Mouse (Mus musculus) liver, embryonic 13.5 days (tissue): ENCODE results near the gene Cfdp1. TPM values are rescaled to one million over a fixed set of nuclear protein-coding genes. Genes with fewer than 3 reads are reported as not detected.

ENCODE experiments used
- ATAC-seq: fragments of 200-750 bp; cut with Nextera tagmentation; 2 replicates; pipeline ENCODE4 v1.8.0; 2017; ENCODE audit warnings: low read depth, mild to moderate bottlenecking, moderate number of reproducible peaks, moderate library complexity
- DNase-seq: peaks from one replicate; pipeline ENCODE4 v3.0.0; 2022
- H3K27ac ChIP-seq: fragments of 300-500 bp; sonication (generic); 2 replicates; pipeline ENCODE4 v1.5.1; 2015; ENCODE audit warnings: moderate library complexity, mild to moderate bottlenecking, inconsistent platforms
- H3K27me3 ChIP-seq: fragments of 300-500 bp; sonication (generic); 2 replicates; pipeline ENCODE4 v1.6.1; 2015; ENCODE audit warnings: mild to moderate bottlenecking, inconsistent platforms
- H3K36me3 ChIP-seq: fragments of 300-500 bp; sonication (generic); 2 replicates; pipeline ENCODE4 v1.6.1; 2015; ENCODE audit warnings: mild to moderate bottlenecking, inconsistent platforms
- H3K4me1 ChIP-seq: fragments of 300-500 bp; sonication (generic); replicated peaks from 2 replicates; pipeline ENCODE4 v1.6.1; 2015; ENCODE audit warnings: inconsistent platforms
- H3K4me2 ChIP-seq: fragments of 300-500 bp; sonication (generic); 2 replicates; pipeline ENCODE4 v1.6.1; 2015; ENCODE audit warnings: inconsistent platforms, mild to moderate bottlenecking, moderate library complexity
- H3K4me3 ChIP-seq: fragments of 300-500 bp; sonication (generic); replicated peaks from 2 replicates; pipeline ENCODE4 v1.5.1; 2015; ENCODE audit warnings: mild to moderate bottlenecking, inconsistent platforms
- H3K9ac ChIP-seq: fragments of 300-500 bp; sonication (generic); 2 replicates; pipeline ENCODE4 v1.6.1; 2015; ENCODE audit warnings: mild to moderate bottlenecking, inconsistent platforms
- H3K9me3 ChIP-seq: fragments of 300-500 bp; sonication (generic); replicated peaks from 2 replicates; pipeline ENCODE4 v1.6.1; 2016; ENCODE audit warnings: inconsistent platforms
- WGBS: fragments of 180-500 bp; shearing (Covaris S2); methylation state at CpG from one replicate; pipeline ENCODE4 v1.1.7; 2015; ENCODE audit not compliant: insufficient replicate concordance; 5-methylcytosine and 5-hydroxymethylcytosine counted together
- polyA plus RNA-seq: library from polyadenylated mRNA; unstranded; fragments of >200 nt; fragmentation: Nextera tagmentation; extraction: Ambion mirVana; gene quantifications from 2 replicates; pipeline ENCODE4 v1.2.1, GENCODE M21; 2015

Cfdp1 gene
- polyA plus RNA-seq, 1 experiment from 2014 or later = 113 TPM

- no peak overlapping the region for H3K4me2 ChIP-seq
- no peak overlapping the region for H3K27ac ChIP-seq
- H3K4me1 ChIP-seq = peaks cover 62% of the 10 kb centered on the region
- ATAC-seq (no peak), DNase-seq (no peak)
- peaks cover 91% of the 10 kb centered on the region for H3K27me3 ChIP-seq
- H3K9ac ChIP-seq = no peak overlapping the region
- H3K36me3 ChIP-seq = no peaks in the 10 kb centered on the region
- H3K9me3 ChIP-seq = no peaks in the 10 kb centered on the region
- 33% methylated on average over 7 of the region's 7 CpGs for WGBS
- no peak overlapping the region for H3K4me3 ChIP-seq
Measured at GRCm38 (mm10) chr8:111739604-111740003, 114.5 kb downstream of the Cfdp1 start.

- no peak for ATAC-seq
Measured at GRCm38 (mm10) chr8:111738867-111739266, 115.2 kb downstream of the Cfdp1 start.

GRCm38 (mm10) chr8:111736321-111736720 lies 117.8 kb downstream of the Cfdp1 start:
- H3K4me1 ChIP-seq = peaks cover 66% of the 10 kb centered on the region
- H3K36me3 ChIP-seq = no peaks in the 10 kb centered on the region
- H3K9me3 ChIP-seq = no peaks in the 10 kb centered on the region
- no peak overlapping the region for H3K27ac ChIP-seq
- H3K9ac ChIP-seq = no peak overlapping the region
- no peak overlapping the region for H3K4me3 ChIP-seq
- H3K4me2 ChIP-seq = no peak overlapping the region
- ATAC-seq (no peak), DNase-seq (no peak)
- 35% methylated on average over 7 of the region's 7 CpGs for WGBS
- H3K27me3 ChIP-seq = peaks cover 91% of the 10 kb centered on the region

More at GRCm38 (mm10) chr8:111738867-111739266, 115.2 kb downstream of the Cfdp1 start:
- DNase-seq = no peak
- peaks cover 91% of the 10 kb centered on the region for H3K27me3 ChIP-seq
- H3K27ac ChIP-seq = no peak overlapping the region
- 57% methylated on average over 6 of the region's 6 CpGs for WGBS
- H3K4me3 ChIP-seq = no peak overlapping the region
- H3K4me1 ChIP-seq = peaks cover 60% of the 10 kb centered on the region
- H3K9ac ChIP-seq = no peak overlapping the region
- no peaks in the 10 kb centered on the region for H3K9me3 ChIP-seq
- no peak overlapping the region for H3K4me2 ChIP-seq
- H3K36me3 ChIP-seq = no peaks in the 10 kb centered on the region

GRCm38 (mm10) chr8:111735791-111736190 lies 118.3 kb downstream of the Cfdp1 start:
- H3K4me1 ChIP-seq = peaks cover 66% of the 10 kb centered on the region
- peaks cover 91% of the 10 kb centered on the region for H3K27me3 ChIP-seq
- no peak overlapping the region for H3K9ac ChIP-seq
- no peaks in the 10 kb centered on the region for H3K9me3 ChIP-seq
- WGBS = 36% methylated on average over 4 of the region's 4 CpGs
- H3K4me3 ChIP-seq = no peak overlapping the region
- no peak overlapping the region for H3K4me2 ChIP-seq
- DNase-seq = no peak
- no peak overlapping the region for H3K27ac ChIP-seq
- ATAC-seq = no peak
- no peaks in the 10 kb centered on the region for H3K36me3 ChIP-seq

GRCm38 (mm10) chr8:111735335-111735761 lies 118.7 kb downstream of the Cfdp1 start:
- Histone ChIP-seq H3K9ac (no peak overlapping the region), H3K9me3 (no peaks in the 10 kb centered on the region), H3K27ac (0 out of 2 replicates have a peak overlapping the region, but pooled peaks have one; percentile 7), H3K4me2 (no peak overlapping the region), H3K4me3 (no peak overlapping the region), H3K4me1 (peaks cover 66% of the 10 kb centered on the region), H3K36me3 (no peaks in the 10 kb centered on the region), H3K27me3 (peaks cover 91% of the 10 kb centered on the region)
- DNase-seq (no peak), ATAC-seq (no peak)
- 36% methylated on average over 8 of the region's 8 CpGs for whole genome bisulfite sequencing

- ATAC-seq = no peak
- peaks cover 92% of the 10 kb centered on the region for H3K27me3 ChIP-seq
- H3K9me3 ChIP-seq = no peaks in the 10 kb centered on the region
- 39% methylated on average over 6 of the region's 6 CpGs for WGBS
- H3K27ac ChIP-seq = peak overlapping the region; percentile 20; the same call in 1 of the 2 replicates
- peaks cover 65% of the 10 kb centered on the region for H3K4me1 ChIP-seq
- no peak overlapping the region for H3K4me2 ChIP-seq
- H3K9ac ChIP-seq = no peak overlapping the region
- no peak for DNase-seq
- H3K36me3 ChIP-seq = no peaks in the 10 kb centered on the region
- no peak overlapping the region for H3K4me3 ChIP-seq
Measured at GRCm38 (mm10) chr8:111734244-111734960, 119.7 kb downstream of the Cfdp1 start.

- peaks cover 70% of the 10 kb centered on the region for H3K4me1 ChIP-seq
- H3K36me3 ChIP-seq = no peaks in the 10 kb centered on the region
- no peak overlapping the region for H3K9ac ChIP-seq
- ATAC-seq (no peak), DNase-seq (no peak)
- H3K27me3 ChIP-seq = peaks cover 91% of the 10 kb centered on the region
- no peak overlapping the region for H3K4me3 ChIP-seq
- peak overlapping the region; percentile 60 for H3K27ac ChIP-seq
- H3K4me2 ChIP-seq = no peak overlapping the region
- 16% methylated on average over 5 of the region's 5 CpGs for WGBS
- H3K9me3 ChIP-seq = no peaks in the 10 kb centered on the region
Measured at GRCm38 (mm10) chr8:111733581-111734243, 120.4 kb downstream of the Cfdp1 start.

GRCm38 (mm10) chr8:111732406-111733085 lies 121.5 kb downstream of the Cfdp1 start:
- no peaks in the 10 kb centered on the region for H3K9me3 ChIP-seq
- ATAC-seq (no peak), DNase-seq (no peak)
- H3K27me3 ChIP-seq = peaks cover 95% of the 10 kb centered on the region
- peak overlapping the region; percentile 67 for H3K4me3 ChIP-seq
- H3K4me1 ChIP-seq = peaks cover 81% of the 10 kb centered on the region
- H3K27ac ChIP-seq = peak overlapping the region; percentile 60
- no peak overlapping the region; the same call in 1 of the 2 replicates for H3K9ac ChIP-seq
- WGBS = 24% methylated on average over 10 of the region's 10 CpGs
- H3K4me2 ChIP-seq = peak overlapping the region; percentile 88
- no peaks in the 10 kb centered on the region for H3K36me3 ChIP-seq

- WGBS = under 1% methylated on average over 26 of the region's 41 CpGs
- peak overlapping the region; percentile 67 for H3K4me3 ChIP-seq
- peak; percentile 90 for ATAC-seq
- H3K27me3 ChIP-seq = peaks cover 96% of the 10 kb centered on the region
- H3K9me3 ChIP-seq = no peaks in the 10 kb centered on the region
- peak overlapping the region; percentile 88 for H3K4me2 ChIP-seq
- H3K27ac ChIP-seq = peak overlapping the region; percentile 60
- peak; percentile 95 for DNase-seq
- H3K36me3 ChIP-seq = no peaks in the 10 kb centered on the region
- H3K9ac ChIP-seq = peak overlapping the region; percentile 74
- peaks cover 86% of the 10 kb centered on the region for H3K4me1 ChIP-seq
Measured at GRCm38 (mm10) chr8:111732004-111732403, 122.1 kb downstream of the Cfdp1 start.

- Histone ChIP-seq H3K27ac (no peak overlapping the region), H3K9me3 (no peaks in the 10 kb centered on the region), H3K36me3 (no peaks in the 10 kb centered on the region), H3K4me1 (peaks cover 92% of the 10 kb centered on the region), H3K4me2 (peak overlapping the region; percentile 88), H3K9ac (peak overlapping the region; percentile 74), H3K4me3 (peak overlapping the region; percentile 67), H3K27me3 (peaks cover 92% of the 10 kb centered on the region)
- DNase-seq (no peak), ATAC-seq (peak; percentile 7; the same call in 1 of the 2 replicates)
- 2% methylated on average over 39 of the region's 39 CpGs for WGBS
Measured at GRCm38 (mm10) chr8:111731231-111731977, 122.7 kb downstream of the Cfdp1 start.
